Comparison of ENCODE assay signal across 27 mouse cellular contexts in the genomic region with DNA sequence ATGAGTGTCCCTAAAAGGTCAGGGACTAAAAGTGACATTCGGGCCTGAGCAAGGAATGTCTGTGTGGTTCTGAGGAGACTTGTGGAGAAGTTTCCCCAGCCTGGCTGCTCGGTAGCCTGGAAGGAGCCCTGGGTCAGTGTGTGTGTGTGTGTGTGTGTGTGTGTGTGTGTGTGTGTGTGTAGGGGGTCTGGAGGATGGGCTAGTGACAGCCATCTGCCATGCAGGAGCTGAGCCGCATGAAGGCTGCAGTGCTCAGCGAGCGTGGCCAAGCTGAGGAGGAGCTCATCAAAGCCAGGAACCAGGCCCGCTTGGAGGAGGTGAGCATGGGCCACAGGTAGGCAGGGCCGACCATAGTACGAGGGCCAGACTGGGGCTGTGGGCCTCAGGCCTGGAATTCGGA. TPM values are rescaled to one million over a fixed set of nuclear protein-coding genes. Genes with fewer than 3 reads are reported as not detected.
A peak's percentile ranks its signal among the peaks of the same experiment; 100 is the strongest.
DNase-seq lines count a peak whose midpoint lies in the region; ATAC-seq and TF ChIP-seq lines count a peak whose summit lies in the region.
"Had no signal": no experiment of that assay in that cellular context is flagged by ENCODE, and none has a peak within 500 bp of the region (broad histone marks: within the 10 kb centered on the region; RNA-seq: fewer than 3 reads in every experiment).

No protein-coding gene starts in this region.

- DNase-seq in cerebellum, postnatal 10 days = peak; percentile 46 to 59
- DNase-seq in cerebellum, adult 11 months = no peak
- peak; percentile 17 for DNase-seq in gastrocnemius, adult 2 months
- no peak for DNase-seq in gastrocnemius, adult 18-20 months (ENCODE audit: low spot score)
- DNase-seq in midbrain, embryonic 10.5 days (ENCODE audit: low spot score) = no peak
- no peak for DNase-seq in thymus, postnatal 14 days
- DNase-seq: adrenal gland, postnatal 10 days; adrenal gland, postnatal 36 days; B cell, adult 2 months; cerebellum, adult 8-10 months; gastrocnemius, postnatal 14 days; kidney, adult 18-20 months had no signal

- H3K4me3 ChIP-seq in gastrocnemius, adult 2 months = no peak overlapping the region
- no peak overlapping the region for H3K4me3 ChIP-seq in midbrain, embryonic 13.5 days (replicated peaks)
- no peak overlapping the region for H3K4me3 ChIP-seq in midbrain, embryonic 10.5 days
- no peak overlapping the region for H3K4me3 ChIP-seq in embryonic facial prominence, embryonic 13.5 days
- H3K4me3 ChIP-seq: embryonic facial prominence, embryonic 15.5 days; forebrain, embryonic 13.5 days had no signal

- no peak overlapping the region for H3K27ac ChIP-seq in gastrocnemius, adult 2 months
- no peak overlapping the region for H3K27ac ChIP-seq in midbrain, embryonic 13.5 days
- no peak overlapping the region for H3K27ac ChIP-seq in midbrain, embryonic 10.5 days (replicated peaks)
- H3K27ac ChIP-seq in embryonic facial prominence, embryonic 13.5 days = no peak overlapping the region
- H3K27ac ChIP-seq: embryonic facial prominence, embryonic 15.5 days; forebrain, embryonic 13.5 days; hindbrain, embryonic 14.5 days; hindbrain, postnatal 0 days had no signal

- H3K36me3 ChIP-seq in midbrain, embryonic 13.5 days = peaks cover 40% of the 10 kb centered on the region
- H3K36me3 ChIP-seq in midbrain, embryonic 10.5 days = peaks cover 52% of the 10 kb centered on the region
- peaks cover 55% of the 10 kb centered on the region for H3K36me3 ChIP-seq in embryonic facial prominence, embryonic 13.5 days

- 0 out of 2 replicates have a peak overlapping the region, but pooled peaks have one; percentile 10 for H3K9ac ChIP-seq in midbrain, embryonic 13.5 days (replicated peaks)
- H3K9ac ChIP-seq in embryonic facial prominence, embryonic 13.5 days = 0 out of 2 replicates have a peak overlapping the region, but pooled peaks have one; percentile 21
- H3K9ac ChIP-seq: forebrain, embryonic 13.5 days; hindbrain, embryonic 14.5 days had no signal

- no peak for ATAC-seq in midbrain, embryonic 13.5 days
- ATAC-seq in embryonic facial prominence, embryonic 13.5 days (ENCODE audit: insufficient number of reproducible peaks, insufficient read depth, low FRiP score, low TSS enrichment, low read depth) = no peak
- ATAC-seq: forebrain, embryonic 13.5 days; forebrain, embryonic 16.5 days; hindbrain, postnatal 0 days; inflammation-experienced regulatory T-cells, adult 6 months; intestine, embryonic 16.5 days; Patski had no signal

- peaks cover 12% of the 10 kb centered on the region; the same call in 1 of the 2 replicates for H3K27me3 ChIP-seq in midbrain, embryonic 13.5 days
- peaks cover 37% of the 10 kb centered on the region for H3K27me3 ChIP-seq in midbrain, embryonic 10.5 days (ENCODE audit: low read depth, poor library complexity, severe bottlenecking)
- H3K27me3 ChIP-seq in embryonic facial prominence, embryonic 13.5 days = 0 out of 2 replicates have a peak, but pooled peaks cover 3% of the 10 kb centered on the region
- H3K27me3 ChIP-seq: CH12.LX; embryonic facial prominence, embryonic 15.5 days; Patski had no signal

- H3K9me3 ChIP-seq in midbrain, embryonic 13.5 days = no peaks in the 10 kb centered on the region
- no peaks in the 10 kb centered on the region for H3K9me3 ChIP-seq in midbrain, embryonic 10.5 days (replicated peaks)
- no peaks in the 10 kb centered on the region for H3K9me3 ChIP-seq in embryonic facial prominence, embryonic 13.5 days
- H3K9me3 ChIP-seq: embryonic facial prominence, embryonic 15.5 days; forebrain, embryonic 13.5 days; G1E had no signal

- WGBS in midbrain, embryonic 13.5 days = 88% methylated on average over 9 of the region's 9 CpGs
- WGBS in midbrain, embryonic 10.5 days = 88% methylated on average over 9 of the region's 9 CpGs
- 89% methylated on average over 9 of the region's 9 CpGs for WGBS in embryonic facial prominence, embryonic 13.5 days

- no peak for TF ChIP-seq CTCF in gastrocnemius, adult 2 months (IDR thresholded peaks at IDR 0.05)

- H3K4me2 ChIP-seq in midbrain, embryonic 13.5 days (replicated peaks) = no peak overlapping the region
- H3K4me2 ChIP-seq in embryonic facial prominence, embryonic 13.5 days = no peak overlapping the region
- H3K4me2 ChIP-seq: embryonic facial prominence, embryonic 15.5 days; forebrain, embryonic 13.5 days; heart, embryonic 11.5 days; hindbrain, embryonic 14.5 days had no signal

- peaks cover 35% of the 10 kb centered on the region for H3K4me1 ChIP-seq in midbrain, embryonic 13.5 days (replicated peaks)
- H3K4me1 ChIP-seq in midbrain, embryonic 10.5 days = peaks cover 41% of the 10 kb centered on the region
- peaks cover 30% of the 10 kb centered on the region for H3K4me1 ChIP-seq in embryonic facial prominence, embryonic 13.5 days

- intact Hi-C loops in gastrocnemius, adult 2 months (cut with DNase I) = no loop called here

RNA-seq across cellular contexts. Expression of a gene that starts 2.0 kb away (rescaled TPM):
- total RNA-seq in gastrocnemius, adult 2 months (2021) = 1 to 10 TPM in 1 of 2 experiments, under 1 TPM in 1; 0.87 to 1.3 TPM
- 1 to 10 TPM in 1 of 2 experiments, under 1 TPM in 1; 0.95 to 1.3 TPM for total RNA-seq in gastrocnemius, adult 18-20 months (2021)
- polyA plus RNA-seq in midbrain, embryonic 13.5 days (2015; fragmentation: Nextera tagmentation; extraction: Ambion mirVana) = 206 and 218 TPM in 2 replicates
- polyA plus RNA-seq in midbrain, embryonic 10.5 days (2016; fragmentation: Nextera tagmentation; extraction: Ambion mirVana) = 32.4 and 41.9 TPM in 2 replicates
- polyA plus RNA-seq in embryonic facial prominence, embryonic 13.5 days (2015; fragmentation: Nextera tagmentation; extraction: Ambion mirVana) = 66.0 and 72.6 TPM in 2 replicates
- total RNA-seq: common myeloid progenitor, adult 5-6 weeks; hematopoietic stem cell, adult 5-6 weeks had no signal
- polyA plus RNA-seq: inflammation-experienced regulatory T-cells, adult 6 months had no signal

RNA-seq across cellular contexts. Expression of a gene that starts 5.5 kb away (rescaled TPM):
- total RNA-seq in gastrocnemius, adult 2 months (2021) = 1 to 10 TPM; 3.6 to 4.4 TPM
- total RNA-seq in gastrocnemius, adult 18-20 months (2021) = 1 to 10 TPM; 2.3 to 3.0 TPM
- polyA plus RNA-seq in midbrain, embryonic 13.5 days (2015; fragmentation: Nextera tagmentation; extraction: Ambion mirVana) = 60.6 and 71.8 TPM in 2 replicates
- 57.0 and 57.7 TPM in 2 replicates for polyA plus RNA-seq in midbrain, embryonic 10.5 days (2016; fragmentation: Nextera tagmentation; extraction: Ambion mirVana)
- polyA plus RNA-seq in embryonic facial prominence, embryonic 13.5 days (2015; fragmentation: Nextera tagmentation; extraction: Ambion mirVana) = 71.0 and 77.8 TPM in 2 replicates

RNA-seq across cellular contexts. Expression of a gene that starts 5.7 kb away (rescaled TPM):
- 10 to 100 TPM; 22.1 to 32.3 TPM for total RNA-seq in gastrocnemius, adult 2 months (2021)
- 10 to 100 TPM; 24.2 to 32.0 TPM for total RNA-seq in gastrocnemius, adult 18-20 months (2021)
- polyA plus RNA-seq in midbrain, embryonic 13.5 days (2015; fragmentation: Nextera tagmentation; extraction: Ambion mirVana) = 99.9 and 112 TPM in 2 replicates
- 132 and 133 TPM in 2 replicates for polyA plus RNA-seq in midbrain, embryonic 10.5 days (2016; fragmentation: Nextera tagmentation; extraction: Ambion mirVana)
- 132 and 154 TPM in 2 replicates for polyA plus RNA-seq in embryonic facial prominence, embryonic 13.5 days (2015; fragmentation: Nextera tagmentation; extraction: Ambion mirVana)

RNA-seq across cellular contexts. Expression of a gene that starts 7.8 kb away (rescaled TPM):
- total RNA-seq in gastrocnemius, adult 2 months (2021) = 1 to 10 TPM; 6.3 to 8.6 TPM
- 1 to 10 TPM; 8.2 to 9.6 TPM for total RNA-seq in gastrocnemius, adult 18-20 months (2021)
- 6.5 and 7.3 TPM in 2 replicates for polyA plus RNA-seq in midbrain, embryonic 13.5 days (2015; fragmentation: Nextera tagmentation; extraction: Ambion mirVana)
- 13.0 and 13.7 TPM in 2 replicates for polyA plus RNA-seq in midbrain, embryonic 10.5 days (2016; fragmentation: Nextera tagmentation; extraction: Ambion mirVana)
- polyA plus RNA-seq in embryonic facial prominence, embryonic 13.5 days (2015; fragmentation: Nextera tagmentation; extraction: Ambion mirVana) = 17.9 and 18.3 TPM in 2 replicates

RNA-seq across cellular contexts. Expression of a gene that starts 12.7 kb away (rescaled TPM):
- 10 to 100 TPM in 1 of 2 experiments, 1 to 10 TPM in 1; 9.1 to 15.4 TPM for total RNA-seq in gastrocnemius, adult 2 months (2021)
- 10 to 100 TPM; 11.6 to 16.9 TPM for total RNA-seq in gastrocnemius, adult 18-20 months (2021)
- 0.32 and 0.38 TPM in 2 replicates for polyA plus RNA-seq in midbrain, embryonic 13.5 days (2015; fragmentation: Nextera tagmentation; extraction: Ambion mirVana)
- 0.59 and 1.3 TPM in 2 replicates for polyA plus RNA-seq in midbrain, embryonic 10.5 days (2016; fragmentation: Nextera tagmentation; extraction: Ambion mirVana)
- 27.1 and 32.3 TPM in 2 replicates for polyA plus RNA-seq in embryonic facial prominence, embryonic 13.5 days (2015; fragmentation: Nextera tagmentation; extraction: Ambion mirVana)
- total RNA-seq: common myeloid progenitor, adult 5-6 weeks; G1E; hematopoietic stem cell, adult 5-6 weeks had no signal
- polyA plus RNA-seq: forebrain, embryonic 13.5 days; G1E; inflammation-experienced regulatory T-cells, adult 6 months had no signal

Comparison
In these comparisons a context has a peak if more than half of its experiments do, and no peak if none do; other contexts are left out.
1. DNase-seq: peak in cerebellum, postnatal 10 days (2 of 2) and gastrocnemius, adult 2 months (single experiment); none in cerebellum, adult 11 months (single experiment), gastrocnemius, adult 18-20 months (single experiment), midbrain, embryonic 10.5 days (single experiment) and thymus, postnatal 14 days (single experiment).